Mouse (Mus musculus): ENCODE data around the gene Gsta1.

DNA sequence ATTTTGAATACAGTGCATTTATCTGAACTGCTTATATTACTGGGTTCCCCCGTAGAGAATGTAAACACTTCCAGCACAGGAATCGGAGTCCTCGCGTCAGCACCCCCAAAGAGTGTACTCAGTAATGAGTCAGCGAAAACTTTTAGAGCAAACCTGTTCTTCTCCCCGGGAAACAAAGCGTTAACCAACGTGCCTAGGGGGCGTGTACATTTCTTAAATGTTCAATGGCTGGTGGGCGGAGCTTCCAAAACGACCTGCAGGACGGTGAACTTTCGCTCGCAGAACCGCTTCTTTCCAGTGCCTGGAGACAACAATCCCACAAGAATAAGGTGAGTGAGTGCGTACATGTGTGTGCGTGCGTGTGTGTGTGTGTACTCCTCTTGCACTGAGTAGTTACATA lies 38.7 kb upstream of the Gsta1 start:
- TF ChIP-seq CTCF (IDR thresholded peaks at IDR 0.05; ENCODE audit: low read depth), result peak; percentile 34; the same call in 1 of the 2 replicates
- TF ChIP-seq EP300 (optimal IDR thresholded peaks at IDR 0.05), result no peak
